Mouse (Mus musculus) intestine, embryonic 15.5 days (tissue): Measurements from ENCODE around the gene Lcn12. TPM values are rescaled to one million over a fixed set of nuclear protein-coding genes. Genes with fewer than 3 reads are reported as not detected.

Experiments
- ATAC-seq: fragments of 200-750 bp; cut with Nextera tagmentation; 2 replicates; pipeline ENCODE4 v1.8.0; 2017; ENCODE audit warnings: moderate TSS enrichment, moderate library complexity
- H3K27ac ChIP-seq: fragments of 300-500 bp; sonication (generic); 2 replicates; pipeline ENCODE4 v1.5.1; 2015; ENCODE audit warnings: mild to moderate bottlenecking, inconsistent platforms
- H3K27me3 ChIP-seq: fragments of 300-500 bp; sonication (generic); replicated peaks from 2 replicates; pipeline ENCODE4 v1.6.1; 2015; ENCODE audit warnings: inconsistent platforms
- H3K36me3 ChIP-seq: fragments of 300-500 bp; sonication (generic); 2 replicates; pipeline ENCODE4 v1.6.1; 2015; ENCODE audit warnings: inconsistent platforms
- H3K4me1 ChIP-seq: fragments of 300-500 bp; sonication (generic); replicated peaks from 2 replicates; pipeline ENCODE4 v1.6.1; 2015; ENCODE audit warnings: inconsistent platforms
- H3K4me2 ChIP-seq: fragments of 300-500 bp; sonication (generic); replicated peaks from 2 replicates; pipeline ENCODE4 v1.6.1; 2015; ENCODE audit warnings: mild to moderate bottlenecking, inconsistent platforms
- H3K4me3 ChIP-seq: fragments of 300-500 bp; sonication (generic); replicated peaks from 2 replicates; pipeline ENCODE4 v1.5.1; 2015; ENCODE audit warnings: inconsistent platforms
- H3K9ac ChIP-seq: fragments of 300-500 bp; sonication (generic); 2 replicates; pipeline ENCODE4 v1.6.1; 2015; ENCODE audit warnings: inconsistent platforms
- H3K9me3 ChIP-seq: fragments of 300-500 bp; sonication (generic); 2 replicates; pipeline ENCODE4 v1.6.1; 2016; ENCODE audit warnings: inconsistent platforms
- WGBS: fragments of 180-500 bp; shearing (Covaris S2); methylation state at CpG from one replicate; pipeline ENCODE4 v1.1.7; 2015; 5-methylcytosine and 5-hydroxymethylcytosine counted together
- polyA plus RNA-seq: library from polyadenylated mRNA; unstranded; fragments of >200 nt; fragmentation: Nextera tagmentation; extraction: Ambion mirVana; gene quantifications from 2 replicates; pipeline ENCODE4 v1.2.1, GENCODE M21; 2015

Lcn12 gene
- polyA plus RNA-seq, 1 experiment from 2014 or later, result not detected

GRCm38 (mm10) chr2:25504538-25504937, 10.8 kb upstream of the Lcn12 start:
- H3K4me1 ChIP-seq, result peaks cover 22% of the 10 kb centered on the region
- WGBS, result 92% methylated on average over 19 of the region's 19 CpGs
- H3K9me3 ChIP-seq, result no peaks in the 10 kb centered on the region
- no peak overlapping the region for H3K4me3 ChIP-seq
- H3K27ac ChIP-seq, result no peak overlapping the region
- H3K9ac ChIP-seq, result no peak overlapping the region
- no peaks in the 10 kb centered on the region for H3K27me3 ChIP-seq
- no peak for ATAC-seq
- no peak overlapping the region for H3K4me2 ChIP-seq
- H3K36me3 ChIP-seq, result peaks cover 7% of the 10 kb centered on the region

GRCm38 (mm10) chr2:25502726-25503125, 9.0 kb upstream of the Lcn12 start:
- Histone ChIP-seq H3K27me3 (no peaks in the 10 kb centered on the region), H3K4me1 (peaks cover 22% of the 10 kb centered on the region), H3K9ac (no peak overlapping the region), H3K9me3 (no peaks in the 10 kb centered on the region), H3K4me2 (peak overlapping the region; percentile 84; the same call in 1 of the 2 replicates), H3K27ac (0 out of 2 replicates have a peak overlapping the region, but pooled peaks have one; percentile 14), H3K36me3 (peaks cover 7% of the 10 kb centered on the region), H3K4me3 (no peak overlapping the region)
- peak; percentile 33 for ATAC-seq
- 71% methylated on average over 3 of the region's 3 CpGs for WGBS

- Histone ChIP-seq H3K27me3 (no peaks in the 10 kb centered on the region), H3K9ac (peak within 1 kb of the TSS; percentile 87), H3K4me1 (peaks cover 27% of the 10 kb centered on the region), H3K9me3 (no peaks in the 10 kb centered on the region), H3K27ac (peak within 1 kb of the TSS; percentile 33; the same call in 1 of the 2 replicates), H3K36me3 (peaks cover 7% of the 10 kb centered on the region), H3K4me2 (peak within 1 kb of the TSS; percentile 84), H3K4me3 (peak within 1 kb of the TSS; percentile 68)
- WGBS, result 74% methylated on average over 20 of the region's 20 CpGs
- no peak for ATAC-seq
Observed at GRCm38 (mm10) chr2:25501593-25502486, 8.1 kb upstream of the Lcn12 start, which contains the start of gene C8g. Gene C8g (minus strand): TSS chr2:25501719.

- peak; percentile 86 for ATAC-seq
- Histone ChIP-seq H3K4me2 (peak within 1 kb of the TSS; percentile 84), H3K36me3 (peaks cover 7% of the 10 kb centered on the region), H3K27ac (peak within 1 kb of the TSS; percentile 44; the same call in 1 of the 2 replicates), H3K4me3 (peak within 1 kb of the TSS; percentile 68), H3K4me1 (peaks cover 27% of the 10 kb centered on the region), H3K9me3 (no peaks in the 10 kb centered on the region), H3K27me3 (no peaks in the 10 kb centered on the region), H3K9ac (peak within 1 kb of the TSS; percentile 87)
- 1% methylated on average over 40 of the region's 44 CpGs for WGBS
Observed at GRCm38 (mm10) chr2:25500576-25501405, 7.1 kb upstream of the Lcn12 start, which contains the start of gene Fbxw5. Gene Fbxw5 (plus strand): TSS chr2:25500750.

- ATAC-seq, result peak; percentile 12
- Histone ChIP-seq H3K4me3 (peak overlapping the region; percentile 68), H3K27ac (0 out of 2 replicates have a peak overlapping the region, but pooled peaks have one; percentile 44), H3K36me3 (peaks cover 3% of the 10 kb centered on the region), H3K9me3 (no peaks in the 10 kb centered on the region), H3K27me3 (no peaks in the 10 kb centered on the region), H3K4me1 (peaks cover 27% of the 10 kb centered on the region), H3K4me2 (peak overlapping the region; percentile 71), H3K9ac (peak overlapping the region; percentile 45)
- WGBS, result 68% methylated on average over 6 of the region's 6 CpGs
Observed at GRCm38 (mm10) chr2:25500071-25500575, 6.4 kb upstream of the Lcn12 start.

GRCm38 (mm10) chr2:25498622-25499478, 5.1 kb upstream of the Lcn12 start:
- no peak for ATAC-seq
- no peak overlapping the region for H3K4me3 ChIP-seq
- H3K4me1 ChIP-seq, result peaks cover 27% of the 10 kb centered on the region
- no peaks in the 10 kb centered on the region for H3K36me3 ChIP-seq
- 68% methylated on average over 15 of the region's 15 CpGs for WGBS
- H3K9me3 ChIP-seq, result no peaks in the 10 kb centered on the region
- no peaks in the 10 kb centered on the region for H3K27me3 ChIP-seq
- H3K9ac ChIP-seq, result no peak overlapping the region
- H3K4me2 ChIP-seq, result no peak overlapping the region
- H3K27ac ChIP-seq, result peak overlapping the region; percentile 58; the same call in 1 of the 2 replicates

- peak overlapping the region; percentile 58 for H3K27ac ChIP-seq
- H3K4me2 ChIP-seq, result 0 out of 2 replicates have a peak overlapping the region, but pooled peaks have one; percentile 3
- H3K36me3 ChIP-seq, result no peaks in the 10 kb centered on the region
- peaks cover 26% of the 10 kb centered on the region for H3K4me1 ChIP-seq
- ATAC-seq, result peak; percentile 14; the same call in 1 of the 2 replicates
- H3K4me3 ChIP-seq, result no peak overlapping the region
- no peaks in the 10 kb centered on the region for H3K9me3 ChIP-seq
- whole genome bisulfite sequencing, result 50% methylated on average over 6 of the region's 6 CpGs
- no peak overlapping the region for H3K9ac ChIP-seq
- H3K27me3 ChIP-seq, result no peaks in the 10 kb centered on the region
Observed at GRCm38 (mm10) chr2:25497846-25498575, 4.3 kb upstream of the Lcn12 start.

- H3K4me3 ChIP-seq, result no peak overlapping the region
- no peak for ATAC-seq
- WGBS, result 46% methylated on average over 4 of the region's 4 CpGs
- no peak overlapping the region for H3K9ac ChIP-seq
- no peaks in the 10 kb centered on the region for H3K36me3 ChIP-seq
- H3K9me3 ChIP-seq, result no peaks in the 10 kb centered on the region
- peaks cover 13% of the 10 kb centered on the region for H3K4me1 ChIP-seq
- H3K27ac ChIP-seq, result no peak overlapping the region
- no peaks in the 10 kb centered on the region for H3K27me3 ChIP-seq
- H3K4me2 ChIP-seq, result no peak overlapping the region
Observed at GRCm38 (mm10) chr2:25496462-25496861, 2.8 kb upstream of the Lcn12 start.

GRCm38 (mm10) chr2:25492988-25493387, 723 bp downstream of the Lcn12 start:
- WGBS, result 80% methylated on average over 5 of the region's 5 CpGs
- H3K9me3 ChIP-seq, result no peaks in the 10 kb centered on the region
- no peak overlapping the region for H3K4me2 ChIP-seq
- no peak overlapping the region for H3K27ac ChIP-seq
- ATAC-seq, result no peak
- H3K4me1 ChIP-seq, result peaks cover 9% of the 10 kb centered on the region; the same call in 1 of the 2 replicates
- H3K4me3 ChIP-seq, result no peak overlapping the region
- H3K27me3 ChIP-seq, result no peaks in the 10 kb centered on the region
- H3K36me3 ChIP-seq, result no peaks in the 10 kb centered on the region
- H3K9ac ChIP-seq, result no peak overlapping the region

- peaks cover 14% of the 10 kb centered on the region; the same call in 1 of the 2 replicates for H3K4me1 ChIP-seq
- no peak overlapping the region for H3K9ac ChIP-seq
- no peak for ATAC-seq
- H3K4me3 ChIP-seq, result no peak overlapping the region
- H3K27ac ChIP-seq, result no peak overlapping the region
- no peaks in the 10 kb centered on the region for H3K9me3 ChIP-seq
- no peaks in the 10 kb centered on the region for H3K27me3 ChIP-seq
- H3K36me3 ChIP-seq, result no peaks in the 10 kb centered on the region
- no peak overlapping the region for H3K4me2 ChIP-seq
- 80% methylated on average over 7 of the region's 7 CpGs for WGBS
Observed at GRCm38 (mm10) chr2:25488671-25489068, 5.0 kb downstream of the Lcn12 start.
